Mouse (Mus musculus) fat pad, adult 2 months (tissue): Measurements from ENCODE around the gene Cabp1.

Experiments used
- DNase-seq: peaks from one replicate; pipeline ENCODE4 v3.0.0-alpha.2; 2011; ENCODE audit warnings: low read depth, low spot score; ENCODE audit errors: extremely low read depth

The Cabp1 gene

DNA sequence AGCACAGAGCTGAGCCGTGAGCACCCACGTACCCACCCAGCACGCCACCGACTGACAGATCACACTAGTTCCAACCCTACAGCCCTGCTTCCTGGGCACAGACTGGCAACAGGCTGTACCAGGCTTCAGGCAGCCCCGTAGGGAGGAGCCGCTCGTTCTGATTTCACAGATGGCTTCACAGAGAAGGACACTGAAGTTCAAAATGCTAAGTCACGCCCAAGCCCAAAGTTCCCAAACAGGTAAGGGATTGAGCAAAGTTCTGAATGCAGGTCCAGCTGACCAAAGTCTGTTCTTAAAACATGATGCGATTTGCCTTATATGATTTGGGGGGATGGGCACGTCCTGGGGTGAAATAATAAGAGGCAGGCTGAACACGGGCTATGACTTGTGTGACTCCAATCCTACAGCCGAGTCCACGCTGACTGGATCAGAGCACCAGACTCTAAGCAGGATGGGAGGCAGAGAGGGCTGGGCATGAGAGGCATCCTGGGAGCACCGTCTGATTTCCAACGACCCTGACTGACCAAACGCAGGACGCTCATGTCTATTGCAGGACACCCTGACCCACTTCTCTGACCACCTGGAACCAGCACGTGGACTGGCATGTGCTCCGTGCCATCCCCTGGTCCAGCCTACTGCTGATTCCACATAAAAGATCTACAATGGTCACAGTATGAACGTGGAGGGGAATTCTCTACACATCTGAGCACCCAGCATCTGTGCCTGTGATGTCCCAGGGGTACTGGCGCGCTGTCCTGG lies 66.6 kb downstream of the Cabp1 start:
- no peak for DNase-seq

DNA sequence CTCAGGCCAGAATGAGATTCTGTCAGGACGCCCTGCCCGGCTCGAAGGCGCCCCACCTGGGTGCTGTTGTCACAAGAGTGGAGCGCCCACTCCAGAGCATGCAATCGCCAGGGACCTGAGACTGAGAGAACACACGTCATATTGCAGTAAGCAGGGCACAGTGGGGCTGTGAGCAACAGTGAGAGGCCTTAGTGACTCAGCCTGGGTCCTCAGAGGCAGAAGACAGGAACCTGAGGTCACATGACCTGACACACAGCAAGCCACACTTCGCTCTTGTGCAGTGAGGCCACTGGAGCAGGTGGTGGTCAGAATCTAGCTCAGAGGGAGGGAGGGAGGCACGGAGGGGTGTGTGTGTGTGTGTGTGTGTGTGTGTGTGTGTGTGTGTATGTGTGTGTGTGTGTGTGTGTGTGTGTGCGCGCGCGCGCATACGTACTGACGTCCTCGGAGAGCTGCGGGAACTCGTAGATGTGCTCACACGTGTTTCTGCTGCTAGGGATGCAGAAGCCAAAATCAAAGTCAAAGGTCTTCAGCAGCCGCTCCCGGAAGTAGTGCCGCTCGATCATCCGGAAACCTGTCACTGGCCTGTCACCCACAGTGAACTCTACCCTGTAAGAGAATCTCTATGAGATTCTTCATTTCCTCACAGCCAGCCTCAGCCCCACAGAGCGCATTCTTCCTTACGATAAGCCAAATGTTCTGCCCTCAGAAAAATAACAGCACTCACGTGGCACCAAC lies 67.4 kb downstream of the Cabp1 start:
- DNase-seq, result no peak

DNA sequence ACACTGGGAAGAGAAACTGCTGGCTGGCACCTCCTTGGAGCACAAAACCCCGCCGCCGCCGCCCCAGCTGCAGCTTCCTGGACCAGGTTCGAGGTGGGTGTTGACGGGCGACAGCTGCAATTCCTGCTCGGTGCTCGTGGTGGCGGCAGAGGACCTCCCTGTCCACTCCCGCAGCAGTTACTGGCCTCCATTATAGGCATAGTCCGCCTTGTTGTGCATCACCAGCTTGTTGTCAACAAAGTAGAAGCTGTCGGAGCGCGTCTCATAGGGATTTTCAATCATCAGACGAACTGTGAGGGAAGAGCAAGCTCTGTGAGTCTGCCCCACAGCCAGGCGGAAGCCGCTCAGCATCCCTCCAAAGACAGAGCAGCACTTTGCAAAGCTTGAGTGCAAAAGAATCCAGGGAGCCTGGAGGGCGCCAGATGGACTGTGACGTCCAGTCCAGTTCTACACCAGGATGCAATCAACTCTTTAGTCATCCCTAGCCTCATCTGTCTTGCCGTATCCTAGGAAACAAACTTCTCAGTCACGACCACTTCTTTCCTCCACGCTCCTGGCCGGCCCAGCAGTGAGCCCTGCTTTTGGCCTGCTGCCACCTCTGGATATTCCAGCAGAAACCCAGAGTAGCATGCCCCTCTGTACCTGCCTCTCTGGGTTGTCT lies 68.8 kb downstream of the Cabp1 start:
- DNase-seq, result no peak

- no peak for DNase-seq
Measured at GRCm38 (mm10) chr5:115124690-115125089, 69.5 kb downstream of the Cabp1 start.

DNA sequence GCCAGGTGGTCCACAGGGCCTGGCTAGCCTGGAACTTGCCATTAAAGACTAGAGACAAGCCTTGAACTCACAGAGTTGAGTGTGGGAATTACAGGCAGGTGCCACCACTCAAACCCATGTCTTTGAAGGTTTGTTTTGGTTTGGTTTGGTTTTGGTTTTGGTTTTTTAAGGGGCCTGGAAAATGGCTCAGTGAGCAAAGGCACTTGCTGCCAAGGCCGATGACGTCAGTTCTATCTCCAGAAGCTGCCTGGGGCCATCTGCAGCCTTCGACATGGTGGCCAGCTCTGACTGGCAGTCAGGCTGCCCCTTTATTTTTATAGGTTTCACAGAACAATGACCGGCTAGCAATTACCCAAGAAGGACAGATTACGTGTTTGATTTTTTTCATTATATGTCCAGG lies 73.2 kb downstream of the Cabp1 start:
- DNase-seq, result no peak

DNA sequence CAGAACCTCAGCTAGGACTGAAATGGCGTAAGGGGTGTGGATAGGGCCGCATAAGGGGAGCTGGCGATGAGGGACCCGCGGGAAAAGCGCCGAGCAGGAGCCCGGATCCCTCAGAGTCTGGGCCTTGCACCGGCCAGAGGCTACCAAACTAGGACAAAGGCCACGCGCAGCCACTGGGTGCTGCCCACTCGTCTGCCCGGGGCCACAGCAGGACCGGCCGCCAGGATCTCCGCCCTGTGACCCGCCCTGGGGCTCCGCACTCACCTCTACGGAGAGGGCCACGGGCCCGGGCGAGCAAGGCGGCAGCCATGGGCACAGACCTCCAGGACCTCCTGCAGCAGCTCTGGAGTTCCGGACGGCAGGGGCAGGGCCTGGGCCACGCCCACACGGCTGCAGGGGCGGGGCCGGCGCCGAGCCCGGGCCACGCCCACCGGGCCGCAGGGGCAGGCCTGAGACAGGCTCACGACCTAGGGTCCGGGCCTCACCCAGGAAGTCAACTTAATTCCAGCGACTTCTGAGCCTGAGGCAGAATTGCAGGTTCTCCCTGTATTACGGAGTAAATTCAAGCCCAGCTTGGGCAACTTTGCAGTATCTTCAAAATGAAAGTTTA lies 75.1 kb downstream of the Cabp1 start, which contains the start of gene Acads:
TSS of gene Acads (minus strand) at position 386 of the 610 bp plus-strand sequence.
- DNase-seq, result no peak
